ENCODE assay signal across 20 mouse cellular contexts in genomic region chr17:31872826-31873165, GRCm38 (mm10). TPM values are rescaled to one million over a fixed set of nuclear protein-coding genes. Genes with fewer than 3 reads are reported as not detected.
DNase-seq lines count a peak whose midpoint lies in the region; ATAC-seq and TF ChIP-seq lines count a peak whose summit lies in the region.
"Had no signal": no experiment of that assay in that cellular context is flagged by ENCODE, and none has a peak within 500 bp of the region (broad histone marks: within the 10 kb centered on the region; RNA-seq: fewer than 3 reads in every experiment).

No protein-coding gene starts in this region.

- no peak for ATAC-seq in forebrain, postnatal 0 days
- ATAC-seq: midbrain, embryonic 16.5 days had no signal

- no peak for DNase-seq in forebrain, embryonic 10.5 days (ENCODE audit: extremely low spot score, low spot score)
- DNase-seq in forebrain, postnatal 0 days: no peak
- DNase-seq in heart, postnatal 4 days: peak; percentile 3
- DNase-seq in heart, adult 8-10 months (ENCODE audit: low spot score): no peak
- peak; percentile 17 for DNase-seq in urinary bladder, adult 2 months (ENCODE audit: low spot score)
- no peak for DNase-seq in urinary bladder, postnatal 25 days (ENCODE audit: low spot score)
- DNase-seq in urinary bladder, postnatal 4 days (ENCODE audit: low spot score in 2 of 2): peak; percentile 13 to 35
- no peak for DNase-seq in thymus, postnatal 10 days (ENCODE audit: low spot score in 2 of 2)
- DNase-seq: cerebellum, adult 11 months; cerebellum, adult 9-11 months; kidney, adult 11 months; liver, embryonic 13.5 days; lung, embryonic 14.5 days; right cerebral cortex, adult 18-20 months; thymus, adult 2 months had no signal

- no peak overlapping the region for H3K4me2 ChIP-seq in forebrain, postnatal 0 days (ENCODE audit: low read depth)
- H3K4me2 ChIP-seq: kidney, embryonic 15.5 days; limb, embryonic 13.5 days; liver, embryonic 13.5 days; lung, embryonic 14.5 days; stomach, embryonic 15.5 days had no signal

- no peak overlapping the region for H3K9ac ChIP-seq in forebrain, postnatal 0 days
- H3K9ac ChIP-seq: kidney, embryonic 15.5 days; limb, embryonic 13.5 days; liver, embryonic 13.5 days; lung, embryonic 14.5 days; stomach, embryonic 15.5 days had no signal

- no peak for TF ChIP-seq CTCF in forebrain, postnatal 0 days (IDR thresholded peaks at IDR 0.05; ENCODE audit: low read depth)

- H3K27me3 ChIP-seq in forebrain, embryonic 10.5 days (ENCODE audit: poor library complexity, severe bottlenecking): no peaks in the 10 kb centered on the region
- H3K27me3 ChIP-seq in forebrain, postnatal 0 days (ENCODE audit: insufficient read depth, low read length): no peaks in the 10 kb centered on the region
- H3K27me3 ChIP-seq: kidney, embryonic 15.5 days; limb, embryonic 13.5 days; liver, embryonic 13.5 days; stomach, embryonic 15.5 days had no signal

- no peak overlapping the region for H3K4me3 ChIP-seq in forebrain, embryonic 10.5 days
- no peak overlapping the region for H3K4me3 ChIP-seq in forebrain, postnatal 0 days (ENCODE audit: low read depth, low read length)
- H3K4me3 ChIP-seq: embryonic facial prominence, embryonic 10.5 days; kidney, embryonic 15.5 days; limb, embryonic 13.5 days; liver, embryonic 13.5 days; stomach, embryonic 15.5 days had no signal

- no peaks in the 10 kb centered on the region for H3K9me3 ChIP-seq in forebrain, embryonic 10.5 days
- no peaks in the 10 kb centered on the region for H3K9me3 ChIP-seq in forebrain, postnatal 0 days (ENCODE audit: low read length)
- H3K9me3 ChIP-seq: embryonic facial prominence, embryonic 10.5 days; kidney, embryonic 15.5 days; limb, embryonic 13.5 days; liver, embryonic 13.5 days; stomach, embryonic 15.5 days had no signal

- 0 out of 2 replicates have a peak overlapping the region, but pooled peaks have one; percentile 8 for H3K27ac ChIP-seq in forebrain, embryonic 10.5 days
- no peak overlapping the region for H3K27ac ChIP-seq in forebrain, postnatal 0 days (ENCODE audit: low read depth, low read length)
- H3K27ac ChIP-seq: embryonic facial prominence, embryonic 10.5 days; kidney, embryonic 15.5 days; limb, embryonic 13.5 days; liver, embryonic 13.5 days; stomach, embryonic 15.5 days had no signal

- H3K36me3 ChIP-seq in forebrain, embryonic 10.5 days (replicated peaks): no peaks in the 10 kb centered on the region
- no peaks in the 10 kb centered on the region for H3K36me3 ChIP-seq in forebrain, postnatal 0 days (ENCODE audit: insufficient read depth)
- H3K36me3 ChIP-seq: embryonic facial prominence, embryonic 10.5 days; kidney, embryonic 15.5 days; limb, embryonic 13.5 days; liver, embryonic 13.5 days; stomach, embryonic 15.5 days had no signal

- WGBS in forebrain, embryonic 10.5 days: 78% methylated on average over 7 of the region's 7 CpGs
- WGBS in forebrain, postnatal 0 days: 79% methylated on average over 7 of the region's 7 CpGs

- H3K4me1 ChIP-seq in forebrain, embryonic 10.5 days: peaks cover 52% of the 10 kb centered on the region
- peaks cover 7% of the 10 kb centered on the region; the same call in 1 of the 2 replicates for H3K4me1 ChIP-seq in forebrain, postnatal 0 days (ENCODE audit: insufficient read depth)

RNA-seq across cellular contexts. Expression of gene Sik1, which starts 17.2 kb away (rescaled TPM):
- polyA plus RNA-seq in forebrain, embryonic 10.5 days (2016; fragmentation: Nextera tagmentation; extraction: Ambion mirVana): 10.0 and 11.4 TPM in 2 replicates
- 34.6 and 42.2 TPM in 2 replicates for total RNA-seq in forebrain, postnatal 0 days (2014; rRNA removed)
- polyA plus RNA-seq in forebrain, postnatal 0 days (2015; fragmentation: Nextera tagmentation; extraction: Ambion mirVana): 18.6 and 19.4 TPM in 2 replicates
- 10 to 100 TPM; 74.3 to 79.7 TPM for total RNA-seq in heart, postnatal 4 days (2021)
- total RNA-seq in heart, adult 8-10 months (2022): 10 to 100 TPM; 19.0 to 34.0 (median 30.2) TPM
- 32.3 and 34.9 TPM in 2 replicates for polyA plus RNA-seq in urinary bladder, adult 2 months (2012; rRNA removed)

Comparison
In these comparisons a context has a peak if more than half of its experiments do, and no peak if none do; other contexts are left out.
1. DNase-seq: peak in heart, postnatal 4 days (single experiment), urinary bladder, adult 2 months (single experiment) and urinary bladder, postnatal 4 days (2 of 2); none in forebrain, embryonic 10.5 days (single experiment), forebrain, postnatal 0 days (single experiment), heart, adult 8-10 months (single experiment), urinary bladder, postnatal 25 days (single experiment) and thymus, postnatal 10 days (0 of 2).